11 mouse cellular contexts compared by ENCODE assay signal in genomic region chr17:71947452-71947851, GRCm38 (mm10).
DNase-seq lines count a peak whose midpoint lies in the region; ATAC-seq and TF ChIP-seq lines count a peak whose summit lies in the region.
"Had no signal": no experiment of that assay in that cellular context is flagged by ENCODE, and none has a peak within 500 bp of the region (broad histone marks: within the 10 kb centered on the region; RNA-seq: fewer than 3 reads in every experiment).

No protein-coding gene starts in this region.

- H3K9me3 ChIP-seq in forebrain, embryonic 11.5 days (ENCODE audit: control insufficient read depth, low read length): no peaks in the 10 kb centered on the region
- no peaks in the 10 kb centered on the region for H3K9me3 ChIP-seq in forebrain, embryonic 12.5 days
- H3K9me3 ChIP-seq in kidney, postnatal 0 days (replicated peaks; ENCODE audit: low read length): no peaks in the 10 kb centered on the region
- H3K9me3 ChIP-seq in hindbrain, embryonic 11.5 days (ENCODE audit: control insufficient read depth, low read length): no peaks in the 10 kb centered on the region
- H3K9me3 ChIP-seq: embryonic facial prominence, embryonic 13.5 days; limb, embryonic 15.5 days had no signal

- intact Hi-C loops in left cerebral cortex, postnatal 36 days (cut with DNase I): no loop called here

- no peak overlapping the region for H3K27ac ChIP-seq in forebrain, embryonic 11.5 days (ENCODE audit: low read depth, low read length)
- no peak overlapping the region for H3K27ac ChIP-seq in forebrain, embryonic 12.5 days
- H3K27ac ChIP-seq in kidney, postnatal 0 days: no peak overlapping the region
- H3K27ac ChIP-seq in hindbrain, embryonic 11.5 days (ENCODE audit: low read depth, low read length): no peak overlapping the region
- H3K27ac ChIP-seq: embryonic facial prominence, embryonic 13.5 days; limb, embryonic 15.5 days had no signal

- 0 out of 2 replicates have a peak, but pooled peaks cover 2% of the 10 kb centered on the region for H3K4me1 ChIP-seq in forebrain, embryonic 11.5 days (replicated peaks; ENCODE audit: control insufficient read depth, insufficient read depth, low read length)
- H3K4me1 ChIP-seq in forebrain, embryonic 12.5 days: peaks cover 12% of the 10 kb centered on the region
- 0 out of 2 replicates have a peak, but pooled peaks cover 4% of the 10 kb centered on the region for H3K4me1 ChIP-seq in kidney, postnatal 0 days (replicated peaks; ENCODE audit: insufficient read depth, low read length)
- no peaks in the 10 kb centered on the region for H3K4me1 ChIP-seq in hindbrain, embryonic 11.5 days (replicated peaks; ENCODE audit: control insufficient read depth, insufficient read depth, low read length)

- no peak overlapping the region for H3K4me2 ChIP-seq in forebrain, embryonic 11.5 days (ENCODE audit: low read depth, low read length, severe bottlenecking)
- H3K4me2 ChIP-seq in forebrain, embryonic 12.5 days: no peak overlapping the region
- no peak overlapping the region for H3K4me2 ChIP-seq in kidney, postnatal 0 days (ENCODE audit: low read length)
- no peak overlapping the region for H3K4me2 ChIP-seq in hindbrain, embryonic 11.5 days (replicated peaks; ENCODE audit: low read depth, low read length)
- H3K4me2 ChIP-seq: embryonic facial prominence, embryonic 13.5 days; heart, embryonic 11.5 days; limb, embryonic 15.5 days had no signal

- H3K36me3 ChIP-seq in forebrain, embryonic 11.5 days (ENCODE audit: control insufficient read depth, insufficient read depth, low read length): no peaks in the 10 kb centered on the region
- no peaks in the 10 kb centered on the region for H3K36me3 ChIP-seq in forebrain, embryonic 12.5 days (replicated peaks)
- no peaks in the 10 kb centered on the region for H3K36me3 ChIP-seq in kidney, postnatal 0 days (ENCODE audit: insufficient read depth, low read length)
- H3K36me3 ChIP-seq in hindbrain, embryonic 11.5 days (ENCODE audit: control insufficient read depth, insufficient read depth, low read length): no peaks in the 10 kb centered on the region
- H3K36me3 ChIP-seq: embryonic facial prominence, embryonic 13.5 days; limb, embryonic 15.5 days had no signal

- H3K27me3 ChIP-seq in forebrain, embryonic 11.5 days (ENCODE audit: control insufficient read depth, insufficient read depth, low read length): no peaks in the 10 kb centered on the region
- no peaks in the 10 kb centered on the region for H3K27me3 ChIP-seq in forebrain, embryonic 12.5 days
- H3K27me3 ChIP-seq in kidney, postnatal 0 days (ENCODE audit: insufficient read depth, low read length): no peaks in the 10 kb centered on the region
- H3K27me3 ChIP-seq in hindbrain, embryonic 11.5 days (ENCODE audit: control insufficient read depth, insufficient read depth, low read length): no peaks in the 10 kb centered on the region
- H3K27me3 ChIP-seq: embryonic facial prominence, embryonic 13.5 days; limb, embryonic 15.5 days had no signal

- no peak for TF ChIP-seq CTCF in kidney, postnatal 0 days (IDR thresholded peaks at IDR 0.05; ENCODE audit: low read depth)

- 0 out of 2 replicates have a peak, but pooled peaks have one; percentile 21 for ATAC-seq in forebrain, embryonic 11.5 days (replicated peaks; ENCODE audit: low FRiP score)
- no peak; the same call in 1 of the 2 replicates for ATAC-seq in forebrain, embryonic 12.5 days (ENCODE audit: low FRiP score)
- ATAC-seq in kidney, postnatal 0 days (replicated peaks; ENCODE audit: low FRiP score, low read depth): no peak
- ATAC-seq in hindbrain, embryonic 11.5 days (ENCODE audit: low FRiP score): no peak; the same call in 1 of the 2 replicates

- no peak overlapping the region for H3K4me3 ChIP-seq in forebrain, embryonic 11.5 days (ENCODE audit: low read depth, low read length)
- no peak overlapping the region for H3K4me3 ChIP-seq in forebrain, embryonic 12.5 days (replicated peaks)
- H3K4me3 ChIP-seq in kidney, postnatal 0 days (replicated peaks; ENCODE audit: low read depth, low read length): no peak overlapping the region
- no peak overlapping the region for H3K4me3 ChIP-seq in hindbrain, embryonic 11.5 days (ENCODE audit: low read depth, low read length)
- H3K4me3 ChIP-seq: embryonic facial prominence, embryonic 13.5 days; limb, embryonic 15.5 days had no signal

- no peak overlapping the region for H3K9ac ChIP-seq in forebrain, embryonic 11.5 days (ENCODE audit: low read length)
- H3K9ac ChIP-seq in forebrain, embryonic 12.5 days: no peak overlapping the region
- no peak overlapping the region for H3K9ac ChIP-seq in kidney, postnatal 0 days (ENCODE audit: low read depth, low read length)
- no peak overlapping the region for H3K9ac ChIP-seq in hindbrain, embryonic 11.5 days (ENCODE audit: low read depth, low read length)
- H3K9ac ChIP-seq: embryonic facial prominence, embryonic 13.5 days; limb, embryonic 15.5 days had no signal

- no peak for DNase-seq in forebrain, embryonic 11.5 days (ENCODE audit: low spot score)
- DNase-seq in kidney, postnatal 0 days (ENCODE audit: low spot score): peak; percentile 24
- no peak for DNase-seq in kidney, postnatal 25 days
- peak; percentile 40 for DNase-seq in hindbrain, embryonic 11.5 days (ENCODE audit: low spot score)
- DNase-seq in retina, postnatal 1 day: peak; percentile 92
- no peak for DNase-seq in left cerebral cortex, postnatal 36 days (ENCODE audit: low spot score in 2 of 2)
- DNase-seq in lung, postnatal 14 days: no peak

- 5% methylated on average over 9 of the region's 9 CpGs for WGBS in forebrain, embryonic 11.5 days
- WGBS in forebrain, embryonic 12.5 days: 6% methylated on average over 9 of the region's 9 CpGs
- 11% methylated on average over 9 of the region's 9 CpGs for WGBS in kidney, postnatal 0 days
- WGBS in hindbrain, embryonic 11.5 days: 14% methylated on average over 9 of the region's 9 CpGs

Comparison
In these comparisons a context has a peak if more than half of its experiments do, and no peak if none do; other contexts are left out.
1. DNase-seq: peak in kidney, postnatal 0 days (single experiment), hindbrain, embryonic 11.5 days (single experiment) and retina, postnatal 1 day (single experiment); none in forebrain, embryonic 11.5 days (single experiment), kidney, postnatal 25 days (0 of 2), left cerebral cortex, postnatal 36 days (0 of 2) and lung, postnatal 14 days (single experiment).